Mouse (Mus musculus): Measurements from ENCODE around the gene Gm20696. TPM values are rescaled to one million over a fixed set of nuclear protein-coding genes. Genes with fewer than 3 reads are reported as not detected.
A peak's percentile ranks its signal among the peaks of the same experiment; 100 is the strongest.

Gm20696 gene
- polyA plus RNA-seq, 1 experiment from 2014 or later: 3.4 TPM

- no peak overlapping the region for H3K9ac ChIP-seq
- H3K4me1 ChIP-seq (replicated peaks): peaks cover 6% of the 10 kb centered on the region
- no peaks in the 10 kb centered on the region for H3K36me3 ChIP-seq
- no peak overlapping the region for H3K27ac ChIP-seq (replicated peaks)
- H3K4me2 ChIP-seq: peak overlapping the region; percentile 19; the same call in 1 of the 2 replicates
- H3K9me3 ChIP-seq: no peaks in the 10 kb centered on the region
- no peak overlapping the region for H3K4me3 ChIP-seq
- 19% methylated on average over 10 of the region's 10 CpGs for WGBS
- H3K27me3 ChIP-seq: no peaks in the 10 kb centered on the region
- ATAC-seq (ENCODE audit: low FRiP score, low read depth): no peak
Observed at GRCm38 (mm10) chr6:99347836-99348235, 318.8 kb downstream of the Gm20696 start.

GRCm38 (mm10) chr6:99344966-99345365, 321.6 kb downstream of the Gm20696 start:
- Histone ChIP-seq H3K36me3 (no peaks in the 10 kb centered on the region), H3K4me2 (no peak overlapping the region), H3K27ac (replicated peaks) (no peak overlapping the region), H3K27me3 (no peaks in the 10 kb centered on the region), H3K9ac (no peak overlapping the region), H3K9me3 (no peaks in the 10 kb centered on the region), H3K4me1 (replicated peaks) (peaks cover 6% of the 10 kb centered on the region), H3K4me3 (no peak overlapping the region)
- no peak for ATAC-seq (ENCODE audit: low FRiP score, low read depth)
- WGBS: 97% methylated on average over 7 of the region's 7 CpGs

- H3K9ac ChIP-seq: no peak overlapping the region
- no peak overlapping the region for H3K4me2 ChIP-seq
- no peak overlapping the region for H3K27ac ChIP-seq (replicated peaks)
- H3K27me3 ChIP-seq: no peaks in the 10 kb centered on the region
- WGBS: 87% methylated on average over 3 of the region's 3 CpGs
- no peak for ATAC-seq (ENCODE audit: low FRiP score, low read depth)
- no peaks in the 10 kb centered on the region for H3K36me3 ChIP-seq
- peaks cover 8% of the 10 kb centered on the region for H3K4me1 ChIP-seq (replicated peaks)
- H3K9me3 ChIP-seq: no peaks in the 10 kb centered on the region
- H3K4me3 ChIP-seq: no peak overlapping the region
Observed at GRCm38 (mm10) chr6:99344357-99344756, 322.2 kb downstream of the Gm20696 start.

- 90% methylated on average over 3 of the region's 3 CpGs for WGBS
- Histone ChIP-seq H3K27me3 (no peaks in the 10 kb centered on the region), H3K4me1 (replicated peaks) (peaks cover 12% of the 10 kb centered on the region)
Observed at GRCm38 (mm10) chr6:99343815-99344214, 322.8 kb downstream of the Gm20696 start.

GRCm38 (mm10) chr6:99342416-99342815, 324.2 kb downstream of the Gm20696 start:
- peaks cover 2% of the 10 kb centered on the region; the same call in 1 of the 2 replicates for H3K27me3 ChIP-seq
- H3K27ac ChIP-seq (replicated peaks): no peak overlapping the region
- no peak overlapping the region for H3K4me3 ChIP-seq
- no peak overlapping the region for H3K9ac ChIP-seq
- no peak for ATAC-seq (ENCODE audit: low FRiP score, low read depth)
- no peak overlapping the region for H3K4me2 ChIP-seq
- H3K4me1 ChIP-seq (replicated peaks): peaks cover 13% of the 10 kb centered on the region; the same call in 1 of the 2 replicates
- WGBS: 95% methylated on average over 3 of the region's 3 CpGs
- H3K36me3 ChIP-seq: no peaks in the 10 kb centered on the region
- no peaks in the 10 kb centered on the region for H3K9me3 ChIP-seq

More at GRCm38 (mm10) chr6:99343815-99344214, 322.8 kb downstream of the Gm20696 start:
- no peaks in the 10 kb centered on the region for H3K9me3 ChIP-seq
- no peak overlapping the region for H3K4me3 ChIP-seq
- H3K27ac ChIP-seq (replicated peaks): no peak overlapping the region
- H3K4me2 ChIP-seq: no peak overlapping the region
- ATAC-seq (ENCODE audit: low FRiP score, low read depth): no peak
- no peak overlapping the region for H3K9ac ChIP-seq
- H3K36me3 ChIP-seq: no peaks in the 10 kb centered on the region

GRCm38 (mm10) chr6:99340902-99341301, 325.7 kb downstream of the Gm20696 start:
- Histone ChIP-seq H3K27ac (replicated peaks) (no peak overlapping the region), H3K9ac (no peak overlapping the region), H3K4me3 (no peak overlapping the region), H3K9me3 (no peaks in the 10 kb centered on the region), H3K4me1 (replicated peaks) (peaks cover 13% of the 10 kb centered on the region; the same call in 1 of the 2 replicates), H3K36me3 (no peaks in the 10 kb centered on the region), H3K27me3 (peaks cover 2% of the 10 kb centered on the region; the same call in 1 of the 2 replicates), H3K4me2 (no peak overlapping the region)
- ATAC-seq (ENCODE audit: low FRiP score, low read depth): no peak
- WGBS: 92% methylated on average over 4 of the region's 4 CpGs

- Histone ChIP-seq H3K9ac (no peak overlapping the region), H3K27me3 (peaks cover 2% of the 10 kb centered on the region; the same call in 1 of the 2 replicates), H3K4me2 (no peak overlapping the region), H3K4me3 (no peak overlapping the region), H3K9me3 (no peaks in the 10 kb centered on the region), H3K4me1 (replicated peaks) (peaks cover 13% of the 10 kb centered on the region; the same call in 1 of the 2 replicates), H3K27ac (replicated peaks) (no peak overlapping the region), H3K36me3 (no peaks in the 10 kb centered on the region)
- 80% methylated on average over 10 of the region's 10 CpGs for WGBS
- ATAC-seq (ENCODE audit: low FRiP score, low read depth): no peak
Observed at GRCm38 (mm10) chr6:99339986-99340721, 326.4 kb downstream of the Gm20696 start.

- Histone ChIP-seq H3K27me3 (peaks cover 2% of the 10 kb centered on the region; the same call in 1 of the 2 replicates), H3K36me3 (no peaks in the 10 kb centered on the region), H3K4me2 (no peak overlapping the region), H3K27ac (replicated peaks) (no peak overlapping the region), H3K9me3 (no peaks in the 10 kb centered on the region), H3K4me3 (no peak overlapping the region), H3K4me1 (replicated peaks) (peaks cover 13% of the 10 kb centered on the region; the same call in 1 of the 2 replicates), H3K9ac (no peak overlapping the region)
- ATAC-seq (ENCODE audit: low FRiP score, low read depth): no peak
- 34% methylated on average over 5 of the region's 5 CpGs for WGBS
Observed at GRCm38 (mm10) chr6:99339343-99339620, 327.3 kb downstream of the Gm20696 start.

- Histone ChIP-seq H3K4me2 (no peak overlapping the region), H3K4me1 (replicated peaks) (peaks cover 13% of the 10 kb centered on the region; the same call in 1 of the 2 replicates), H3K27me3 (peaks cover 2% of the 10 kb centered on the region; the same call in 1 of the 2 replicates), H3K4me3 (no peak overlapping the region), H3K9me3 (no peaks in the 10 kb centered on the region), H3K27ac (replicated peaks) (no peak overlapping the region), H3K36me3 (no peaks in the 10 kb centered on the region), H3K9ac (no peak overlapping the region)
- 47% methylated on average over 9 of the region's 9 CpGs for WGBS
- no peak for ATAC-seq (ENCODE audit: low FRiP score, low read depth)
Observed at GRCm38 (mm10) chr6:99338593-99339342, 327.8 kb downstream of the Gm20696 start.

GRCm38 (mm10) chr6:99338174-99338573, 328.4 kb downstream of the Gm20696 start:
- no peak overlapping the region for H3K4me3 ChIP-seq
- H3K9ac ChIP-seq: no peak overlapping the region
- no peak overlapping the region for H3K4me2 ChIP-seq
- no peaks in the 10 kb centered on the region for H3K9me3 ChIP-seq
- H3K36me3 ChIP-seq: no peaks in the 10 kb centered on the region
- peaks cover 13% of the 10 kb centered on the region; the same call in 1 of the 2 replicates for H3K4me1 ChIP-seq (replicated peaks)
- H3K27ac ChIP-seq (replicated peaks): no peak overlapping the region
- ATAC-seq (ENCODE audit: low FRiP score, low read depth): no peak
- WGBS: 64% methylated on average over 3 of the region's 3 CpGs
- H3K27me3 ChIP-seq: peaks cover 2% of the 10 kb centered on the region; the same call in 1 of the 2 replicates

- H3K9me3 ChIP-seq: no peaks in the 10 kb centered on the region
- no peaks in the 10 kb centered on the region for H3K36me3 ChIP-seq
- WGBS: 77% methylated on average over 6 of the region's 6 CpGs
- no peak overlapping the region for H3K9ac ChIP-seq
- peaks cover 2% of the 10 kb centered on the region; the same call in 1 of the 2 replicates for H3K27me3 ChIP-seq
- no peak for ATAC-seq (ENCODE audit: low FRiP score, low read depth)
- no peak overlapping the region for H3K4me3 ChIP-seq
- 0 out of 2 replicates have a peak overlapping the region, but pooled peaks have one; percentile 15 for H3K27ac ChIP-seq (replicated peaks)
- no peak overlapping the region for H3K4me2 ChIP-seq
- peaks cover 13% of the 10 kb centered on the region; the same call in 1 of the 2 replicates for H3K4me1 ChIP-seq (replicated peaks)
Observed at GRCm38 (mm10) chr6:99337575-99337974, 329.0 kb downstream of the Gm20696 start.

GRCm38 (mm10) chr6:99336191-99336590, 330.4 kb downstream of the Gm20696 start:
- no peaks in the 10 kb centered on the region for H3K36me3 ChIP-seq
- no peak overlapping the region for H3K9ac ChIP-seq
- no peaks in the 10 kb centered on the region for H3K9me3 ChIP-seq
- ATAC-seq (ENCODE audit: low FRiP score, low read depth): no peak
- no peak overlapping the region for H3K27ac ChIP-seq (replicated peaks)
- no peak overlapping the region for H3K4me3 ChIP-seq
- 42% methylated on average over 5 of the region's 5 CpGs for WGBS
- peaks cover 13% of the 10 kb centered on the region; the same call in 1 of the 2 replicates for H3K4me1 ChIP-seq (replicated peaks)
- H3K4me2 ChIP-seq: no peak overlapping the region
- H3K27me3 ChIP-seq: peaks cover 2% of the 10 kb centered on the region; the same call in 1 of the 2 replicates

All from hindbrain, embryonic 15.5 days (tissue).